Mouse (Mus musculus) urinary bladder, postnatal 10 days (tissue): ENCODE measurements around the gene Slco6c1.

Source experiments
- DNase-seq: peaks from one replicate; pipeline ENCODE4 v3.0.0; 2022; ENCODE audit warnings: low spot score

The Slco6c1 gene

DNA sequence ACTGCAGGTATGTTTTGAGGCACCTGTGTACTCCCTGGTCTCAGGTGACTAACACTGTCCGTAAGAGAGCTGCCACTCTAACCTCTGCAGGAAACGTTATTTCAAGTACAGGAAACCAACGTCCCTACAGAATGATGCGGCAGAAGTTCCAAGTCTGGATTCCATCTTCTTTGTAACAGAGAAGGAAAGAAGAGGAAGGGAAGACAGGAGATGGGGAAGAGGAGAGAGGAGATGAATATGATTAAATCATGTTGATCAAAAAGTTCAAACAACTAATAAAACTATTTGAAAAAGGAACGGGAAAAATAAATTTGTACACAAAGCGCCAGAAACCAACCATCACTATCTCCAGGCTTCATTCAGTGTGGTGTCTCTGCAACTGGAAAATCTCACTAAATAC is at the start of gene Slco6c1:
Slco6c1 (minus strand) TSS at position 101 of the 400 bp plus-strand sequence.
- no peak for DNase-seq

DNA sequence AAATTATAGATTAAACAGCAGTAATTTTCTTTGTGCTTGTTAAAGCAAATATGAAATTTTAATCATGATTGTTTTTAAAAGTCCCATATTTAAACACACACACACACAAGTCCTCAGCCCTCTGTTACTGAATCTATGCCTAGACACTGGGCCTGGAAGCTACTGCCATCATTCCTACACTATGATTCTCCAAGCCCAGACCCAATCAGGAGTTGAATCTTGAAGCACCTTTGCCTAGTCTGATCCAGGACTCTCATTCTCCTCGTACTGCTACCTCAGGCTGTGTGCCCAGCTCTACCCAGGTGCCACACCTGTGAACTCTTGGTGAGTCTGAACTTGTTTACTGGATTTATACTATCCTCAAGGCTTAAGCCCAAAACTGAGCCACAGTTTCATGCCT is 89.1 kb downstream of the Slco6c1 start:
- no peak for DNase-seq

DNA sequence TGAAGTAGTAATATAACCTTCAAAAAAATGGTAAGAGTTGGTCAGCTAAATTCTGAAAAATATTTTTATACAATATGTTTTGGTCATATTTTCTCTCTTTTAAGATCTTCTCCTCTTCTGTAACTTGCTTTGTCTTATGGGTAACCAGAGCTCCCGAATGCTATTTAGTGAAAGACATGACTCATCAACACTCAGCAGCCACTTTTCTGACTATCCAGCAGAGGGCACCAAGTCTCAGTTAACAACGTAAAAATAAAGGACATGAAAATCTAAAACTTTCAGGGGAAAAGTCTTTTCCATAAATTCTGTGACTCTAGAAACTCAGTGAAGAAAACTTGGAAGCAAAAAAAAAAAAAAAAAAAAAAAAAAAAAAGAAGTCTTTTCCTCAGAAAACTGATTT is 89.6 kb downstream of the Slco6c1 start:
- no peak for DNase-seq

DNA sequence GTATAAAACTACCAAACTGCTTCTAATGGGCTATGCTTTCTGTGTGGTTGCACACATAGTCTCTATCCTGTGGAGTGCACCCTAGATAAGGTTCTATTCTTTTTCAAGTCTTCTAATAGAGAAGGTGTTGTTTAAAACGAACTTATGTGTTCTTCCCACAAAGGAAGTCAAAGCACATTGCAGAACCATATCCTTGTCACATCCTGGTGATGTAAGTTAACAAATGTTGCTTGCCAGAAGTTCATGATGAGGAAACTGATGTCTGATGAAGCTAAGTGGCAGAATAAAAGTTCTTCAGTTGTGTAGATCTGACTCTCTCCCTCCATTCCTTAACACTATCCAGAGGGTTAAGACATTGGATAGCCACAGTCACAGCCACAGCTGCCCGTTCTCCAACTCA is 90.1 kb downstream of the Slco6c1 start:
- no peak for DNase-seq

DNA sequence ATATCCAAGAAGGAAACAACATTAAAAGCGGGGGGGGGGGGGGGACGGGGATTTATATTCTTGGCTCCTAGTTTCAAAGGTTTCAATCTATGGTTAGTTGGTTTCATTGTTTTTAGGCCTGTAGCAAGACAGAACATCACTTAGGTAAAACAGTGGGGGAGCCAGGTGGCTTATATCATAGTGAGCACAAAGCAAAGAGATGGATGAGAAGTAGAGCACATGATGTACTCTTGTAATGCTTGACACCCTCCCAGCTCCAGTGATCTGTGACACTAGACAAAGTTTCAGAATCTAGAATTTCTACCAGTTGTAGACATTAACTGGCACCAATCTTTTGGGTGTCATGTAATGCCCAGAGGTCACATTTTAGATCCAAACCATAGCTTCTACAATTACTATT is 106.7 kb downstream of the Slco6c1 start:
- DNase-seq = no peak

GRCm38 (mm10) chr1:97019404-97019803 is 108.7 kb downstream of the Slco6c1 start:
- DNase-seq = no peak

- no peak for DNase-seq
These were observed 109.1 kb downstream of the Slco6c1 start for GRCm38 (mm10) chr1:97018978-97019377.
